20 mouse cellular contexts compared by ENCODE assay signal in the genomic region with DNA sequence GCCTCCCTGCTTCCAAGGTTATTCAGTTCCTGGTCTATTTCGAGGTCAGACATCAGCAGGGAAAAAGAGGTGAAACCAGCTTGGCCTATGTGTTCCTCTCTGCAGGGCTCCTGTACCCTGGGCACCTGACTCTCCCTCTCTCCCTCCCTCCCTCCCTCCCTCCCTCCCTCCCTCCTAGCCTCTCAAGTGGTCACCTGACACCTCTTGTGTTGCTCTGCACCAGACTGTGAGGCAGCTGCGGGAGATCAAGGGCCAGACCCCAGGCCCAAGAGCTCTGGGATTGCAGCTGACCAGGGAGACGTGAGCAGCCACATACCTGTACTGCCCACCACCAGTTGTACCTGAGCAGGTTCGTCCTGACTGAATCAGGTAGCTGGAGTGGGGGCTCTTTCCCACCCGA. TPM values are rescaled to one million over a fixed set of nuclear protein-coding genes. Genes with fewer than 3 reads are reported as not detected.
DNase-seq lines count a peak whose midpoint lies in the region; ATAC-seq lines count a peak whose summit lies in the region.
"Had no signal": no experiment of that assay in that cellular context is flagged by ENCODE, and none has a peak within 500 bp of the region (broad histone marks: within the 10 kb centered on the region; RNA-seq: fewer than 3 reads in every experiment).

No protein-coding gene starts in this region.

- ATAC-seq in hindbrain, embryonic 13.5 days (ENCODE audit: low FRiP score), result no peak
- ATAC-seq in lung, embryonic 15.5 days (ENCODE audit: borderline replicate concordance, extremely low read depth, low FRiP score, low TSS enrichment), result peak; percentile 55
- ATAC-seq: forebrain, postnatal 0 days; intestine, embryonic 15.5 days had no signal

- WGBS in hindbrain, embryonic 10.5 days, result 43% methylated on average over 5 of the region's 5 CpGs
- WGBS in hindbrain, embryonic 13.5 days, result 53% methylated on average over 5 of the region's 5 CpGs
- 29% methylated on average over 5 of the region's 5 CpGs for WGBS in lung, embryonic 15.5 days

- peak; percentile 91 for DNase-seq in heart, adult 11 months
- DNase-seq in heart, postnatal 4 days, result no peak
- DNase-seq in hindbrain, embryonic 10.5 days (ENCODE audit: low spot score), result no peak
- no peak for DNase-seq in lung, postnatal 4 days
- peak; percentile 38 for DNase-seq in lung, postnatal 25 days (ENCODE audit: low spot score)
- DNase-seq: adrenal gland, postnatal 10 days; B cell, adult 2 months; cerebellum, adult 11-12 months; forebrain, postnatal 0 days; gastrocnemius, postnatal 10 days; layer of hippocampus, postnatal 36 days; thymus, adult 2 months had no signal

- H3K4me1 ChIP-seq in hindbrain, embryonic 10.5 days (replicated peaks), result peaks cover 70% of the 10 kb centered on the region
- H3K4me1 ChIP-seq in hindbrain, embryonic 13.5 days (replicated peaks), result peaks cover 44% of the 10 kb centered on the region
- H3K4me1 ChIP-seq in lung, embryonic 15.5 days, result peaks cover 22% of the 10 kb centered on the region; the same call in 1 of the 2 replicates

- H3K36me3 ChIP-seq in hindbrain, embryonic 10.5 days, result no peaks in the 10 kb centered on the region
- peaks cover 12% of the 10 kb centered on the region for H3K36me3 ChIP-seq in hindbrain, embryonic 13.5 days
- H3K36me3 ChIP-seq in lung, embryonic 15.5 days, result no peaks in the 10 kb centered on the region
- H3K36me3 ChIP-seq: hindbrain, embryonic 12.5 days; intestine, embryonic 15.5 days; neural tube, embryonic 12.5 days had no signal

- H3K4me2 ChIP-seq in hindbrain, embryonic 13.5 days, result no peak overlapping the region
- no peak overlapping the region for H3K4me2 ChIP-seq in lung, embryonic 15.5 days
- H3K4me2 ChIP-seq: hindbrain, embryonic 12.5 days; intestine, embryonic 15.5 days; neural tube, embryonic 12.5 days had no signal

- no peak overlapping the region for H3K4me3 ChIP-seq in hindbrain, embryonic 10.5 days
- H3K4me3 ChIP-seq in hindbrain, embryonic 13.5 days, result no peak overlapping the region
- H3K4me3 ChIP-seq in lung, embryonic 15.5 days, result no peak overlapping the region
- H3K4me3 ChIP-seq: hindbrain, embryonic 12.5 days; intestine, embryonic 15.5 days; midbrain, embryonic 10.5 days; neural tube, embryonic 12.5 days had no signal

- H3K27me3 ChIP-seq in hindbrain, embryonic 10.5 days (ENCODE audit: insufficient read depth, poor library complexity, severe bottlenecking), result no peaks in the 10 kb centered on the region
- peaks cover 19% of the 10 kb centered on the region; the same call in 1 of the 2 replicates for H3K27me3 ChIP-seq in hindbrain, embryonic 13.5 days
- H3K27me3 ChIP-seq in lung, embryonic 15.5 days, result 0 out of 2 replicates have a peak, but pooled peaks cover 5% of the 10 kb centered on the region
- H3K27me3 ChIP-seq: hindbrain, embryonic 12.5 days; intestine, embryonic 15.5 days had no signal

- H3K9ac ChIP-seq in hindbrain, embryonic 13.5 days, result no peak overlapping the region
- H3K9ac ChIP-seq in lung, embryonic 15.5 days, result no peak overlapping the region
- H3K9ac ChIP-seq: forebrain, postnatal 0 days; hindbrain, embryonic 12.5 days; intestine, embryonic 15.5 days; neural tube, embryonic 12.5 days had no signal

- no peaks in the 10 kb centered on the region for H3K9me3 ChIP-seq in hindbrain, embryonic 10.5 days
- no peaks in the 10 kb centered on the region for H3K9me3 ChIP-seq in hindbrain, embryonic 13.5 days
- no peaks in the 10 kb centered on the region for H3K9me3 ChIP-seq in lung, embryonic 15.5 days
- H3K9me3 ChIP-seq: hindbrain, embryonic 12.5 days; intestine, embryonic 15.5 days; midbrain, embryonic 10.5 days; neural tube, embryonic 12.5 days had no signal

- 0 out of 2 replicates have a peak overlapping the region, but pooled peaks have one; percentile 40 for H3K27ac ChIP-seq in hindbrain, embryonic 10.5 days
- H3K27ac ChIP-seq in hindbrain, embryonic 13.5 days, result no peak overlapping the region
- no peak overlapping the region for H3K27ac ChIP-seq in lung, embryonic 15.5 days
- H3K27ac ChIP-seq: hindbrain, embryonic 12.5 days; intestine, embryonic 15.5 days; midbrain, embryonic 10.5 days; neural tube, embryonic 12.5 days had no signal

RNA-seq across cellular contexts. Expression of a gene that starts 27.5 kb away (rescaled TPM):
- 10 to 100 TPM; 11.9 to 12.0 TPM for total RNA-seq in heart, postnatal 4 days (2021)
- 18.7 and 24.3 TPM in 2 replicates for polyA plus RNA-seq in hindbrain, embryonic 10.5 days (2016; fragmentation: Nextera tagmentation; extraction: Ambion mirVana)
- polyA plus RNA-seq in hindbrain, embryonic 13.5 days (2015; fragmentation: Nextera tagmentation; extraction: Ambion mirVana), result 21.5 and 22.0 TPM in 2 replicates
- 22.0 and 23.8 TPM in 2 replicates for polyA plus RNA-seq in lung, embryonic 15.5 days (2015; fragmentation: Nextera tagmentation; extraction: Ambion mirVana)

RNA-seq across cellular contexts. Expression of a gene that starts 27.8 kb away (rescaled TPM):
- total RNA-seq in heart, postnatal 4 days (2021), result 1 to 10 TPM; 5.2 to 9.3 TPM
- 6.9 and 10.6 TPM in 2 replicates for polyA plus RNA-seq in hindbrain, embryonic 10.5 days (2016; fragmentation: Nextera tagmentation; extraction: Ambion mirVana)
- 11.2 and 12.1 TPM in 2 replicates for polyA plus RNA-seq in hindbrain, embryonic 13.5 days (2015; fragmentation: Nextera tagmentation; extraction: Ambion mirVana)
- polyA plus RNA-seq in lung, embryonic 15.5 days (2015; fragmentation: Nextera tagmentation; extraction: Ambion mirVana), result 10.5 and 12.3 TPM in 2 replicates

RNA-seq across cellular contexts. Expression of a gene that starts 51.9 kb away (rescaled TPM):
- under 1 TPM; 0.12 to 0.18 TPM for total RNA-seq in heart, postnatal 4 days (2021)
- 0.14 and 0.18 TPM in 2 replicates for polyA plus RNA-seq in hindbrain, embryonic 10.5 days (2016; fragmentation: Nextera tagmentation; extraction: Ambion mirVana)
- polyA plus RNA-seq in hindbrain, embryonic 13.5 days (2015; fragmentation: Nextera tagmentation; extraction: Ambion mirVana), result 0.22 TPM in 2 replicates
- polyA plus RNA-seq in lung, embryonic 15.5 days (2015; fragmentation: Nextera tagmentation; extraction: Ambion mirVana), result 0.05 and 0.08 TPM in 2 replicates
- total RNA-seq: liver, adult 2 months had no signal
- polyA plus RNA-seq: embryonic facial prominence, embryonic 14.5 days had no signal

RNA-seq across cellular contexts. Expression of a gene that starts 52.0 kb away (rescaled TPM):
- total RNA-seq in heart, postnatal 4 days (2021), result 10 to 100 TPM; 13.9 to 15.3 TPM
- 39.6 and 49.8 TPM in 2 replicates for polyA plus RNA-seq in hindbrain, embryonic 10.5 days (2016; fragmentation: Nextera tagmentation; extraction: Ambion mirVana)
- 42.2 and 55.2 TPM in 2 replicates for polyA plus RNA-seq in hindbrain, embryonic 13.5 days (2015; fragmentation: Nextera tagmentation; extraction: Ambion mirVana)
- polyA plus RNA-seq in lung, embryonic 15.5 days (2015; fragmentation: Nextera tagmentation; extraction: Ambion mirVana), result 55.0 and 58.2 TPM in 2 replicates

Comparison
In these comparisons a context has a peak if more than half of its experiments do, and no peak if none do; other contexts are left out.
1. DNase-seq: peak in heart, adult 11 months (single experiment) and lung, postnatal 25 days (single experiment); none in heart, postnatal 4 days (single experiment), hindbrain, embryonic 10.5 days (single experiment) and lung, postnatal 4 days (0 of 2).